Mouse (Mus musculus): ENCODE results near the gene Myo1f. TPM values are rescaled to one million over a fixed set of nuclear protein-coding genes. Genes with fewer than 3 reads are reported as not detected.

The Myo1f gene
- polyA plus RNA-seq, 1 experiment: 24.4 TPM

DNA sequence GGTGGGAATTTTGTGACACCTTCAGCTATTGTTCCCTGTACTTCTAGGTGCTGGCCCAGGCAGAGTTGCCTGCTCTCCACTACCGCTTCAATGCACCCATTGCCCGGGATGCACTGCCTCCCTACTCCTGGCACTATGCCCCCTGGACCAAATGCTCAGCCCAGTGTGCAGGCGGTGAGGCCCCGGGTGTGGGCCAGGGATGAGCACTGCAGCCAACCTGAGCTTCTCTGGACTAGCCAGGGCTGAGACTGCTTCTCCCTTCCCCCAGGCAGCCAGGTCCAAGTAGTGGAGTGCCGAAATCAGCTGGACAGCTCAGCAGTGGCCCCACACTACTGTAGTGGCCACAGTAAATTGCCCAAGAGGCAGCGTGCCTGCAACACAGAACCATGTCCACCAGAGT lies 6.3 kb upstream of the Myo1f start:
- Histone ChIP-seq H3K4me3 (ENCODE audit: extremely low read depth, insufficient read depth, insufficient read length) (no peak overlapping the region), H3K27ac (ENCODE audit: insufficient read depth, low read length) (no peak overlapping the region), H3K27me3 (ENCODE audit: control insufficient read depth, insufficient read depth, low read length) (no peaks in the 10 kb centered on the region), H3K36me3 (ENCODE audit: control insufficient read depth, insufficient read depth, low read length) (peaks cover 18% of the 10 kb centered on the region), H3K4me1 (ENCODE audit: control insufficient read depth, insufficient read depth, insufficient read length) (no peaks in the 10 kb centered on the region)
- DNase-seq (ENCODE audit: low read depth in 1 of 2, low spot score in 2 of 2): no peak
- whole genome bisulfite sequencing: 91% methylated on average over 6 of the region's 6 CpGs
- TF ChIP-seq POLR2A (IDR thresholded peaks at IDR 0.05; ENCODE audit: low read depth, low read length) (no peak), CTCF (IDR thresholded peaks at IDR 0.05; ENCODE audit: extremely low read depth, insufficient read depth, insufficient read length, insufficient replicate concordance) (no peak)

DNA sequence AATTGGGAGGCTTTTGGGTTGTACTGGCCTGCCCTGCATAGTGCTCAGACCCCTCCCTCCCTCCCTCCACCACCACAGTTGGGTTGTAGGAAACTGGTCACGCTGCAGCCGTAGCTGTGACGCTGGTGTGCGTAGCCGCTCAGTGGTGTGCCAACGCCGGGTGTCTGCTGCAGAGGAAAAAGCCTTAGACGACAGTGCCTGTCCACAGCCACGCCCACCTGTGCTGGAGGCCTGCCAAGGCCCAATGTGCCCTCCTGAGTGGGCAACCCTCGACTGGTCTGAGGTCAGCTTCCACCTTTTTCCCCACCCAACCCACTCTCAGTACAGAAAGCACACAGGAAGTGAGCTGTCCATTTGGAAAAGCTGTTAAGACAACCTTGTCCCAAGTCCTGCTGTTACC lies 5.1 kb upstream of the Myo1f start:
- Histone ChIP-seq H3K4me1 (ENCODE audit: control insufficient read depth, insufficient read depth, insufficient read length) (peaks cover under 1% of the 10 kb centered on the region; the same call in 1 of the 2 replicates), H3K27me3 (ENCODE audit: control insufficient read depth, insufficient read depth, low read length) (no peaks in the 10 kb centered on the region), H3K27ac (ENCODE audit: insufficient read depth, low read length) (no peak overlapping the region), H3K4me3 (ENCODE audit: extremely low read depth, insufficient read depth, insufficient read length) (no peak overlapping the region), H3K36me3 (ENCODE audit: control insufficient read depth, insufficient read depth, low read length) (peaks cover 13% of the 10 kb centered on the region)
- WGBS: 54% methylated on average over 10 of the region's 10 CpGs
- no peak for DNase-seq (ENCODE audit: low read depth in 1 of 2, low spot score in 2 of 2)
- TF ChIP-seq CTCF (IDR thresholded peaks at IDR 0.05; ENCODE audit: extremely low read depth, insufficient read depth, insufficient read length, insufficient replicate concordance): no peak
- TF ChIP-seq POLR2A (IDR thresholded peaks at IDR 0.05; ENCODE audit: low read depth, low read length): no peak

DNA sequence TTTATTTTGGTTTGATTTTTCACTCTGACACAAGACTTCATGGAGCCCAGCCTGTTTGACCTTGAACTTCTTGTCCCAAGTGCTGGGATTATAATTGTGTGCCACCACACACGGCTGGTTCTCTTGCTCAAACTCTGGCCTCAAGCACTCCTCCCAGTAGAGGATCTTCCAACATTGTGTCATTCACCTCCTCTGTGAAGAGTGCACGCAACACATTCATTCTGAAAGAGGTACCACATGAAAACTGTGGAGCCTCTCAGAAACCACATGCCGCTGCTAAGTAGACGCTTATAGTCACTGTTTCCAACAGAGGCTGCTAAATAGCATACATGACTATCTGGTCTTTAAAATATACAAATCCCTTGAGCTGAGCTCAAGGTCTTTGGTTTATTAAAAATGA lies 3.4 kb upstream of the Myo1f start:
- 64% methylated on average over 4 of the region's 4 CpGs for WGBS

DNA sequence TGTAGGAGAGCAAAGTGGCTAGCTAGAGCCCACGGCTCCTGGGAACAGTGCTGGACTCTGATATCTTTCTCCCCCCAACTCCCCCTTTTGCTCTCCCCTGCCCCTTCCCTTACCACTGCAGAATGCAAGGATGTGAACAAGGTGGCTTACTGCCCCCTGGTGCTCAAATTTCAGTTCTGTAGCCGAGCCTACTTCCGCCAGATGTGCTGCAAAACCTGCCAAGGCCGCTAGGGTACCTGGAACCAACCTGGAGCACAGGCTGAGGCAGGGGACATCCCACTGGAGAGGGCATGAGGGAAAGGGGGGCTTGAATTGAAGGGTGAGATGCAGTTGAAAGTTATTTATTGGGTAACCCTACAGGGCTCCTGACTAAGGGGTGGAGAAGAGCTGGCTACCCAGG lies 2.5 kb upstream of the Myo1f start:
- peak; percentile 19 to 23 for DNase-seq (ENCODE audit: low read depth in 1 of 2, low spot score in 2 of 2)
- Histone ChIP-seq H3K27me3 (ENCODE audit: control insufficient read depth, insufficient read depth, low read length) (no peaks in the 10 kb centered on the region), H3K4me3 (ENCODE audit: extremely low read depth, insufficient read depth, insufficient read length) (no peak overlapping the region), H3K4me1 (ENCODE audit: control insufficient read depth, insufficient read depth, insufficient read length) (peaks cover 10% of the 10 kb centered on the region; the same call in 1 of the 2 replicates), H3K36me3 (ENCODE audit: control insufficient read depth, insufficient read depth, low read length) (peaks cover 10% of the 10 kb centered on the region), H3K27ac (ENCODE audit: insufficient read depth, low read length) (no peak overlapping the region)
- 70% methylated on average over 4 of the region's 4 CpGs for WGBS
- TF ChIP-seq CTCF (IDR thresholded peaks at IDR 0.05; ENCODE audit: extremely low read depth, insufficient read depth, insufficient read length, insufficient replicate concordance) (peak; percentile 43; the same call in 1 of the 2 replicates), POLR2A (IDR thresholded peaks at IDR 0.05; ENCODE audit: low read depth, low read length) (no peak)

More for the DNA sequence above, 3.4 kb upstream of the Myo1f start:
- no peak overlapping the region for H3K4me3 ChIP-seq (ENCODE audit: extremely low read depth, insufficient read depth, insufficient read length)
- no peak overlapping the region for H3K27ac ChIP-seq (ENCODE audit: insufficient read depth, low read length)
- no peaks in the 10 kb centered on the region for H3K27me3 ChIP-seq (ENCODE audit: control insufficient read depth, insufficient read depth, low read length)
- no peak for DNase-seq (ENCODE audit: low read depth in 1 of 2, low spot score in 2 of 2)
- H3K4me1 ChIP-seq (ENCODE audit: control insufficient read depth, insufficient read depth, insufficient read length): peaks cover 8% of the 10 kb centered on the region; the same call in 1 of the 2 replicates
- TF ChIP-seq POLR2A (IDR thresholded peaks at IDR 0.05; ENCODE audit: low read depth, low read length) (no peak), CTCF (IDR thresholded peaks at IDR 0.05; ENCODE audit: extremely low read depth, insufficient read depth, insufficient read length, insufficient replicate concordance) (no peak)
- peaks cover 10% of the 10 kb centered on the region for H3K36me3 ChIP-seq (ENCODE audit: control insufficient read depth, insufficient read depth, low read length)

DNA sequence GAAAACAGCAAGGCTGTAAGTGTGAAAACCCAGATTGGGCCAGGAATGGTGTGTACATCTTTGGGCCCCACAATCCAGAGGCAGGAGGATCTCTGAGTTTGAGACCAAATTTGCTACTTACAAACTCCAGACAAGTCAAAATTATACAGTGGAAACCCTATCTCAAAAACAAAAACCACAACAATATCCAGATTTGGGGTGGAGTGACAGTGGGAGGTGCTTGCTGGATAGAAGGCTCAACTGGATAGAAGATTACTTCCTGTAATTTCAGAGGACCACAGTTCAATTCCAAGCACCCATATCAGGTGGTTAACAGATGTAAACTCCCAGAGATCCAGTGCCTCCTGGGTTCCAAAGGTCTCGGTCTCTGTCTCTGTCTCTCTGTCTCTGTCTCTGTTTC lies 971 bp upstream of the Myo1f start:
- H3K27ac ChIP-seq (ENCODE audit: insufficient read depth, low read length): 0 out of 2 replicates have a peak overlapping the region, but pooled peaks have one; percentile 26
- WGBS: 82% methylated on average over 1 of the region's 1 CpGs
- TF ChIP-seq CTCF (IDR thresholded peaks at IDR 0.05; ENCODE audit: extremely low read depth, insufficient read depth, insufficient read length, insufficient replicate concordance) (no peak), POLR2A (IDR thresholded peaks at IDR 0.05; ENCODE audit: low read depth, low read length) (no peak)

DNA sequence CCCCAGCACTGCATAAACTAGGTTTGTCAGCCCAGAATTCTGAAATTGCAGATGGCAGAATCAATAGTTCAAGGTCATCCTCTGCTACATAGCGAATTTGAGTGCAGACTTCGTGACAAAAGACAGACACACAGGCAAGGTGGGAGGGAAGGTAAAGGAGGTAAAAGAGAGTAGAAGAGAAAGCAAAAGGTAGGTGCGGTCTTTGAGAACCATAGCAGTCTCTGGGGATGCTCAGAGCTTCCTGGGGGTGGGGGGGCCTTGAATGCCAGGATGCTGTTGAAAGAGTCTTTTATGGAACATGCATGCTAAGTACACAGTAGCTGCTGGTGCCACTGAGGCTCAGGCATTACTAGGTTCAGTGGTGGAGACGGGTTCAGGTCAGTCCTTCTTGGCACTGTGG lies 2.4 kb downstream of the Myo1f start:
- Histone ChIP-seq H3K36me3 (ENCODE audit: control insufficient read depth, insufficient read depth, low read length) (no peaks in the 10 kb centered on the region), H3K4me3 (ENCODE audit: extremely low read depth, insufficient read depth, insufficient read length) (peak overlapping the region; percentile 3), H3K27ac (ENCODE audit: insufficient read depth, low read length) (no peak overlapping the region), H3K27me3 (ENCODE audit: control insufficient read depth, insufficient read depth, low read length) (no peaks in the 10 kb centered on the region), H3K4me1 (ENCODE audit: control insufficient read depth, insufficient read depth, insufficient read length) (peaks cover 16% of the 10 kb centered on the region; the same call in 1 of the 2 replicates)
- TF ChIP-seq POLR2A (IDR thresholded peaks at IDR 0.05; ENCODE audit: low read depth, low read length) (no peak), CTCF (IDR thresholded peaks at IDR 0.05; ENCODE audit: extremely low read depth, insufficient read depth, insufficient read length, insufficient replicate concordance) (no peak)
- no peak for DNase-seq (ENCODE audit: low read depth in 1 of 2, low spot score in 2 of 2)
- 63% methylated on average over 4 of the region's 4 CpGs for WGBS

More for the DNA sequence above, 971 bp upstream of the Myo1f start:
- Histone ChIP-seq H3K4me3 (ENCODE audit: extremely low read depth, insufficient read depth, insufficient read length) (no peak overlapping the region), H3K36me3 (ENCODE audit: control insufficient read depth, insufficient read depth, low read length) (peaks cover 6% of the 10 kb centered on the region), H3K4me1 (ENCODE audit: control insufficient read depth, insufficient read depth, insufficient read length) (peaks cover 11% of the 10 kb centered on the region; the same call in 1 of the 2 replicates), H3K27me3 (ENCODE audit: control insufficient read depth, insufficient read depth, low read length) (no peaks in the 10 kb centered on the region)
- no peak for DNase-seq (ENCODE audit: low read depth in 1 of 2, low spot score in 2 of 2)

DNA sequence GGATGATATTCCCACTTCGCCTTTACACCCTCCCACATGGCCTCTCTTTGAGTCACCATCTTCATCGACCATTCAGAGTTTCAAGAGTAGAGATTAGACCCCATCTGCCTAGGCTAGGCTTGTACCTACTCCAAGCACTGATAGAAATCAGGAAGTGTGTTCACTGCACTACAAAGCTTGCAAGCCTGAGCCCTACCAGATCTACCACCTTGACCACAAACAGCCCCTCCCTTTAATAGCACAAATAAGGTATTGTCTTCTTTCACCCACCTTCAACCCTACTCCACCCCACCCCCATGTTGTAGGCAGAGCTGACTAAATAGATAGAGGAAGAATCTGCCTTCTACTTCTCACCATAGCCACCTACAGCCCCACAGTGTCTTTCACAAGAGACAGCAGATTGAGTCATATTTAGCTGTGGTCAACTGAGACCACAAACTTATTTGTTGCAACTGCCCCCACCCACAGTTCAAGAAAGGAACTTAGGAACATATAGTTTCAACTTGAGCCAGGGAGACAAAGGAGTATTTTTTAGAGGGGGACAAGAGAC lies 8.1 kb downstream of the Myo1f start:
- DNase-seq (ENCODE audit: low read depth in 1 of 2, low spot score in 2 of 2): peak; percentile 19 to 28
- Histone ChIP-seq H3K27ac (ENCODE audit: insufficient read depth, low read length) (peak overlapping the region; percentile 74), H3K27me3 (ENCODE audit: control insufficient read depth, insufficient read depth, low read length) (no peaks in the 10 kb centered on the region), H3K4me3 (ENCODE audit: extremely low read depth, insufficient read depth, insufficient read length) (no peak overlapping the region), H3K36me3 (ENCODE audit: control insufficient read depth, insufficient read depth, low read length) (no peaks in the 10 kb centered on the region), H3K4me1 (ENCODE audit: control insufficient read depth, insufficient read depth, insufficient read length) (peaks cover 29% of the 10 kb centered on the region)
- TF ChIP-seq POLR2A (IDR thresholded peaks at IDR 0.05; ENCODE audit: low read depth, low read length): no peak
- no peak for TF ChIP-seq CTCF (IDR thresholded peaks at IDR 0.05; ENCODE audit: extremely low read depth, insufficient read depth, insufficient read length, insufficient replicate concordance)
- 49% methylated on average over 2 of the region's 2 CpGs for WGBS
